Mouse (Mus musculus) c-Kit-negative CD71-positive TER-119-positive erythroid progenitor cells, embryonic 14.5 days (primary cell): ENCODE measurements around the gene Nim1k.
A peak's percentile ranks its signal among the peaks of the same experiment; 100 is the strongest.

Experiments used
- DNase-seq: peaks from one replicate; pipeline ENCODE4 v3.0.0-alpha.2; 2013; ENCODE audit warnings: low read depth, low spot score

Nim1k gene

GRCm38 (mm10) chr13:119755681-119756471 lies at the start of gene Nim1k:
TSS of gene Nim1k (minus strand) at chr13:119755882.
- no peak for DNase-seq

DNA sequence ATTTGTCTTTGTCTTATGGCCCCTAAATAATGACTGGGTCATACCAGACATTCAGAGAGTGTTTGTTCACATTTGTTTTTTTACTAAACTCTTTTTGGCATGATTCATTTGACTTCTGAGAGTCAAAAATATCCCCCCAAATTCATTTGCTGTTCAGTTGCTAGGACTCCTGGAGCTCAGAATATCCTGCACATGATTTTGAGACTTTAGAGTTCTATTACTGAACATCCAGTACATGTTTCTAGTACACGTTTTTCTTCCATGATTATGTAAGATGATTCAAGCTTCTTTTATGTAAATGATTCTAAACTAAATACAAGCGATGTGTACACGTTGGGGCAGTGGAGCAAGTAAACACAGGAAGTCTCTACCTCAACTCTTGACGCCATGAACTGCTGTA lies 42.0 kb upstream of the Nim1k start:
- no peak for DNase-seq

DNA sequence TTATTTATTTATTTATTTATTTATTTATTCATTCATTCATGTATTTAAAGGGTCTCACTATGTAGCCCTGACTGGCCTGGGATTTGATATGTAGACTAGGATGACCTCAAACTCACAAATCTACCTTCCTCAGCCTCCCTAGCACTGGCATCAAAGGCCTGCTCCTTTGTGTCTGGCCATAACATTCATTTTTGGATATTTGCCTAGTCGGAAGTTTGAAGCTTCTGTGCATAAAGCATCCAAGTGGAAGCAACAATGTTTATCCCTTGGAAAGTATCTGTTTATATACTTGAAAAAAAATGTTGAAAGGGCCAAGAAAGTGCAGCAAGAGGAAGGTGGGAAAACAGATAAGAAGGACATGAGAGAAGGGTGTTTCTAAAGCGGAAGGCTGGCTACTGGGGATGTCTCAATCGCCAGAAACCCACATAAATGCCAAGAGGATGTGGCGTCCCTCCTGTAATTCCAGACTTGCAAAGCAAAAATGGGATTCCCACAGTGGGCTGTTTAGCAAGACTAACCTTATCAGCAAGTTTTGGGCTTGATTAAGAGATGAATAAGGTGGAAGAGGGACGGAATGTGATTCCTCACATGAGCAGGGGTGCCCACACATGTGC lies 37.2 kb upstream of the Nim1k start:
- no peak for DNase-seq

DNA sequence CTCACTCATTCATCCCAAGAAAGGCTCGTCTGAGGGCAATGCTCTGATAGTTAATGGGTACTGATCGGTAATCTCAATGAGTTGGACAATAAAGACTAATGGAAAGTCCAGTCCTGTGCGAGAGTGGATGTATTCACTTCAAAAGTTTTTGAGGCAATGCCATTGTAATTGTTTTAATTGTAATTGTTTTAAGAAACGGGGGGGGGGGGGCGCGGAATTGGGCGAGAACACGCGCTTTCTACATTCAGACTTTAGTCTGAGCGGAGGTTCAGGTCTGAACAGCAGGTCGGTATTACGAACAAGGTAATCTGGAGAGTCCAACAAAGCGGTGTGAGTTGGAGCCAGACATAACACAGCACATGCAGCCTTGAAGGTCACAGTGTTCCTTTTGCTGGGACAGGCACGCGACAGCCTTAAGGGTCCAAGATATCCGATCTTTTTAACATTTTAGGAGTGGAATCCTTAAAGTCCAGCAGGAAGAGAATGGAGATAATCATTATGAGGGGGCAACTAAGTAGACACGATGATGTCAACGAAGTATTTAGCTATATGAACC lies 36.0 kb upstream of the Nim1k start:
- DNase-seq = no peak

DNA sequence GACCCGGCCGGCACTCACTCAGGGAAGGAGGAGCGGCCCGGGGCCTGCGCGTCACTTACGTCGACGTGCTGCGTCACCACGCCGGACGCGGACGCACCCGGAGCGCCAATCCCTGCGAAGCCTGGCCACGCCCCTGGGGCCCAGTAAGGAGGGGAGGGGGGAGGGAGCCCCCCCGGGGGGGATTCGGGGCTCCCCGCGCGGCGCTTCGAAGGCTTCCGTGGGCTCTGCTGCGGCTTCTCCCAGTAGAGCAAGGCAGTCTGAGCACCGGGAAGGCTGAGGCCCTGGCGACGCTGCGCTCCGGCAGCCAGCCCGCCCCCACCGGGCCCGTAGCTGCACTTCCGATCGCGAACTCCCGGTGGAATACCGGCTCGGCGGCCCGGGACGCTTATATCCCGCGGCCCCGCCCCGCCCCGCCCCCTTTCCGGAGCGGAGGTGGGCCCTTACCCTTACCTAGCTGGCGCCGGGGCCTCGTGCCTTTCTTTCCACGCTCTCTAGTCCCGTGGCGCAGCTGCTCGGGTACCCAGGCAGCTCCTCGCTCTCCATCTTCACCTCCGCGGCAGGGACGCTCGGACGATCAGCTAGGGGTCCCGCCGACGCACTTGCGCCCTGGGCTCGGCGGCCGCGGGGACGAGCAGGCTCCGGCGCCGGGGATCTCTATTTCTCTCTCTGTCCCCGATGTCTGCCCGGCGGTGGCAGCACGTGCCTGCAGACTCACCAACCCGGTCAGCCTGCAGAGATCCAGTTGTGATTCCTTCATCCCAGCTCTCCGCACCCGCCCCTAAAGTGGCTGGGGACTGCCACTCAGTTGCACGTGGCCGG lies 35.3 kb upstream of the Nim1k start, which contains the start of gene Zfp131:
Zfp131 (minus strand) TSS at position 129 of the 819 bp plus-strand sequence.
- DNase-seq = peak; percentile 81

DNA sequence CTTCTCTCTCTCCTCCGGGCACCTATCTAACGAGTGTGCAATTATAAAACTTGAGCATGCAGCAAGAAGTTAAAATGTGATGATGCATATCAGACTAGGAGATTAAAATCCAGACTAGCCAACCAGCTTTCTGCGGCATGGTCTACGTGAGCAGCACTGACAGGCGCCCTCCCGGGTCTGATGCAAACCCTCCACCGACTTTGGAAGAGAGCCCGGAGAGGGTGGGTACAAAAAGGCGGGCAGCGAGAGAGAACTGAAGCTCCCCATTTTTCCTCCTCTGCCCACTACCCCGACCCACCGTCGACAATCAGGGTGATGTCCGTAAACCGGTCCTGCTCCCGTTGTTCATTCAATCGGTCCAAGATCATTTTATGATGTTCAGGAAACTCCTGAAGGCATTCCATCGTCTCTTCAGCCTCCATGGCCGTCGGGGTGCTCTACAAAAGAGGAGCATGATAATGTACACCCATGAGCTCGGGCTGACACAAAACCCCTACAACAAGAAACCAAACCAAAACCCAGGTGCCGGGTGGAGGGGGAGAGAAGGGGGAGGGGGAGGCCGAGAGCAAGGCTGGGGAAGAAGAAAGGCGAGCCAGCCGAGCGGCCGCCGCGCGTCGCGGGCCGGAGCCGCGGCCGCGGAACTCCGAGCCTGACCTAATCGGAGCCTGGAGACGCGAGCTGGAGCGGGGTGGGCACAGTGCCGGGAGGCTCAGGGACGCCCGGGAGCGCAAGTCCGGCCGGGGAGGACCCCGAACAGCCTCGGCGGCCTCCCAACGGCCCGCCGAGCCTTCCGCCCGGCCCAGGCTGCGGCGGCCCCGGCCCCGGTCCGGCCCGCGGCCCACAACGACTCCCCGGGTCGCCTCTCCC lies 34.4 kb upstream of the Nim1k start:
- DNase-seq = peak; percentile 27

DNA sequence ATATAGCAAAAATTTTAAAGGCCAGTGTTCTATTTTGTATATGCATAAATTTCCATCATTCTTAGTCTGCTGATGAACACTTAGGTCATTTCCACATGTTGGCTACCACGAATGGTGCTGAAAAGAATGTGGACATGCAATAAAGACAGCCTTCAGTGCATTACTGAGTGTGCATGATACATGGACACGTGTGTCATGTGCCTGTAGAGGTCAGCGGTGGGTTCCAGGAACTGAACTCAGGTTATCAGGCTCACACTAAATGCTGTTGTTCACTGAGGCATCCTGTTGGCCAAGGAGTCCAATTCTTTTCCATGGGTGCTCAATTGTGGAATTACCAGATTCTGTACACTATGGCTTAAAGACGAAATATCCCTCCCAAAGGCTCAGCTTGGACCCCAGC lies 27.9 kb upstream of the Nim1k start:
- no peak for DNase-seq

DNA sequence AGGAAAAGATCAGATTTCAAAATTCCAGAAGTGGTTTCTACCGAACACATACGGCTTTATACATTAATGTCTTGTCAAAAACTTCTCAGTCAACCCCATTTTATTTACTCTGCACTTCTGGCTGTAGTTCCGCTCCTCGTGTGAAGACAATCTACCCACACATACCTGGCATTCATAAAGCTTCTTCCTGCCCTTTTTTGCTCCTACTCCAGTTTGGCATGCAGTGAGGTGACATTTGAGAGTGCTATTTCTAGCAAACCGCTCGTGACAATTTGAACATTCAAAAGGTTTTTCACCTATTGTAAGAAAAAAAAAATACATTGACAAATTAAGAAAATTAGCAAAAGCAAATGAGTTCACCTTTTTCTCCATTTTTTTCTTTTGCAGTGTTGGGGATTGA lies 12.9 kb upstream of the Nim1k start:
- DNase-seq = no peak

DNA sequence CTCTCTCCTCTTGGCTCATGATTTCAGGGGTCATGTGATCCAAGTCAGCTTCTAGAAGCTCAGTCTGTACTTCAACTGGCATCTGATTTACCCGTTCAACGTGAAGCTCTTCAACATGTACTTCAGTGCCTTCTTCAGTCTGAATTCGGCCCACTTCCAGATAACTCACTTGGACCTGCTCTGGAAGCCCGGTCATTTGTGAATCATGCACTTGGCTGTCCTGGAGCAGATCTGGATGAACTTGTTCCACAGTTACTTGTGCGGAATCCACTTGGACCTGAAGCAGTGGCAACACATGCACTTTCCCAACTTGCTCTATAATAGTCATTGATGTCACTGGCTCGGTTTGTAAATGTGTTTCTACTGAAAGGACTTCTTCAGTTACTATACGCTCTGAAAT lies 10.8 kb upstream of the Nim1k start:
- DNase-seq = no peak

DNA sequence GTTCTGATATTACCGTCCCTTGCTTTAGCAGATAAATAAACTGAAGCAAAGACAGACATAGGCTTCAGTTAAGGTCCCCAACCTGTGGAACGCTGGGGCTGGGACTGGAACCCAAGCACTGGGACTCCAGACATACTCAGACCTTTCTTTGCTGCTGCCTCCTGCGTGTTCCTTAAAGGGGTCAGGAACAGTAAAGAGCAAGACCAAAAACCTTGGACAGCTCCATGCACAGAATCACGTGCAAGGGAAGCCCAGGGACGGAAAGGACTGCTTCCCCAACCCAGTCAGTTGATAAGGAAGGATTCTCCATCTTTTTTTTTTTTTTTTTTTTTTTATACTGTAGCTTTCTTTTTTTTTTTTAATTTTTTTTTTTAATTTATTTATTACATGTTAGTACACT lies 1.1 kb upstream of the Nim1k start:
- no peak for DNase-seq

DNA sequence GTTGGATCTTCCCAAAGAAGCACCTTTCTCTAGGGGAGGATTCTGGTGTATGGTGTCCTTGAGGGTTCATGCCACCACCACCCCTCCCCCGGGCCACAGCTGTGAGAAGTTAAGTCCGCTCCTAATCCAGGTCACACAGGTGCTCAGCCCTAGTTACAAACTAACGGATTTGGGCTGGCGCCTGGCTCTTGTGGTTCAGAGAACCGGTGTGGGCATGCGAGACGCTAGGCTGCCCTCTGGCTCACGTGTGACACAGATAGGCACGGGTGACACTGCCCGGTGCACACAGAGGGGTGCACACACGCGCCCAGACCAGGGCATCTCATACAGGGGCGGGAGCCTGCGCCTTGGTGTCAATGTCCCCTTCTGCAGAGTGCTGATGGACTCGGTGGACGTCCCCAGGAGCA lies 538 bp downstream of the Nim1k start:
- no peak for DNase-seq

DNA sequence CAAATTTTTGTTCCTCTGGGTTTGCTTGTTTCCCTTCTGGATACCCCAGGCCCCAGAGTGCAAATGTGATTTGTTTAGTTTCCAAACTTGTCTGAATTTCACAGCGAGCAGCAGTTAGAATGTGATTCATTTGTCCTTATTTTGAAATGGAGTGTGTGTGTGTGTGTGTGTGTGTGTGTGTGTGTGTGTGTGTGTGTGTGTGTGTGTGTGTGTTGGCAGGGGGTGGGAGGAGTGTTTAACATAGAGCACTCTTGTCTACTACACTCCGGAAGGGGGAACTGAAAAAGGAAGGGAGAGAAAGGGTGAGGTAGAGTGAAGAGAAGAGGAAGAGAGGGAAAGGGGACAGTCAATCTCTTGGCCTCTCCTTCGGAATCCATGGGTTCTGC lies 1.1 kb downstream of the Nim1k start:
- DNase-seq = no peak

DNA sequence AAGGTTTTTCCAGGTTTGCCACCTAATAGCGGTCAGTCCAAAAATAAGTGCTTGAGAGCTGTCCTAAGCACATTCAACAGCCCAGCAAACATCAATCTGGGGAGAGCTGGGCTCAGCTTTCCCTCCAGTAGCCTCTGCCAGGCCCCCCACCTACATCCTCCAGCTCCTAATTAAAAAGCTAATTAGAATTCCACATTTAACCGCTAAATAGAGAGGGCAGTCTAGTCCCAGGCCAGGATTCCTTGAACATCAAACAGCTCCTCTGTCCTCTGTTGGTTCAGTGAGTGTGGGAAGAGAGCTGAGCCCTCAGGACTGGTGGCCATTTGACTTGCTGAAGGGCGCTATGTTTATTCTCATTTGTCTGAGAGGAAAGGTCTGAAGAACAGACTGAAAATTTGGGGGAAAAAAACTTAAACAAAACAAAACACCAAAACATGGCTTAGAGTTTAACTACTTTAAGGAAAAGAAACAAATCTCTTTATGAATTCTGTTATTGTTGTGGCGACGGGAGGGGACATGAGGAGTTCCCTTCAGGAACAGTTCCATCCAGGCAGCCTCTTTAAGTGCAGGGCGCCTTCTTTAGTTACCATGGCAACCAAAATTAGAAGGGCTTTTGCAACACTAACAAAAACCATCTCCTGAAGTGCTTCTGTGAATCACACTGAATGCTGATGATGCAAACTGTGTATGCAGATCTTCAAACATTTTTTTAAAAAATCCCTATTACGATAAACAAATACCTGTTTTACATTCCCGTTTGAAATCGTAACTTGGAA lies 1.6 kb downstream of the Nim1k start:
- DNase-seq = no peak

- no peak for DNase-seq
Measured at GRCm38 (mm10) chr13:119746930-119747329, 8.8 kb downstream of the Nim1k start.

DNA sequence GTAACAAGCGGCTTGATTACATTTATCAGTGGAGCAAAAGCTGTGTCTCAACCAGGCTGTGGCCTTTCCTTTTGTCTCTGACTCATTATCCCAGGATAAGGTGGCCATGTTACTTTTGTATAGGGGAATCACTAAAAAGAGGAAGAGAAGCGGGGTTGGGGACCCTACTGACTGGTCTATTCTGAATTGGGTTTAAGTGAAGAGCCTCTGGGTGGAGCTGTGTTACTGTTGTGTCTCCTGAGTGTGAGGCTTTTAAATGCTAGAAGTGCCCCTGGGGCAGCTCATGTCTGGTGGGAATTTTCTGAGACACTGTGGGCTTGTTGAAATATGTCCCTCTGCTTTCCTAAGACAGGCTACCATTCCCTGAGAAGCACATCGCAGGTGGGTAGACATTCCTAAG lies 12.2 kb downstream of the Nim1k start:
- no peak for DNase-seq

DNA sequence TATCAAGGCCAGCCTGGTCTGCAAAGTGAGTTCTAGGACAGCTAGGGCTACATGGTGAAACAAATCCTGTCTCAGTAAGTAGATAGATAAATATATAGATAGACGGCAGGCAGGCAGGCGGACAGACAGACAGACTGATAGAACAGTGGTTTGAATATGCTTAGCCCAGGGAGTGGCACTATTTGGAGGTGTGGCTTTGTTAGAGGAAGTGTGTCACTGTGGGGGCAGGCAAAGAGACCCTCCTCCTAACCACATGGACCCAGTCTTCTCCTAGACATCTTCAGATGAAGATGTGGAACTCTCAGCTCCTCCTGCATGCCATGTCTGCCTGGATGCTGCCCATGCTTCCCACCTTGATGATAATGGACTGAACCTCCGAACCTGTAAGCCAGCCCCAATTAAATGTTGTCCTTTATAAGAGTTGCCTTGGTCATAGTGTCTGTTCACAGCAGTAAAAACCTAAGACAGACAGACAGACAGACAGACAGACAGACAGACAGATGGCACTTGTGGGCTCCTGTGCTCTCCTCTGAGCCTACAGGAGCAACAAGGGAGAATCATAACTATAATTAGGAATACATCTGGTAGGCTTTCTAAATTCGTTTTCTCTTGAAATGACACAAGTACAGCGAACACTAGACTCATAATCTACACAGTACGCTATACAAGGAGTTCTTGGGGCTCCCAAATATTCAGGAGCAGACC lies 12.8 kb downstream of the Nim1k start:
- DNase-seq = no peak

DNA sequence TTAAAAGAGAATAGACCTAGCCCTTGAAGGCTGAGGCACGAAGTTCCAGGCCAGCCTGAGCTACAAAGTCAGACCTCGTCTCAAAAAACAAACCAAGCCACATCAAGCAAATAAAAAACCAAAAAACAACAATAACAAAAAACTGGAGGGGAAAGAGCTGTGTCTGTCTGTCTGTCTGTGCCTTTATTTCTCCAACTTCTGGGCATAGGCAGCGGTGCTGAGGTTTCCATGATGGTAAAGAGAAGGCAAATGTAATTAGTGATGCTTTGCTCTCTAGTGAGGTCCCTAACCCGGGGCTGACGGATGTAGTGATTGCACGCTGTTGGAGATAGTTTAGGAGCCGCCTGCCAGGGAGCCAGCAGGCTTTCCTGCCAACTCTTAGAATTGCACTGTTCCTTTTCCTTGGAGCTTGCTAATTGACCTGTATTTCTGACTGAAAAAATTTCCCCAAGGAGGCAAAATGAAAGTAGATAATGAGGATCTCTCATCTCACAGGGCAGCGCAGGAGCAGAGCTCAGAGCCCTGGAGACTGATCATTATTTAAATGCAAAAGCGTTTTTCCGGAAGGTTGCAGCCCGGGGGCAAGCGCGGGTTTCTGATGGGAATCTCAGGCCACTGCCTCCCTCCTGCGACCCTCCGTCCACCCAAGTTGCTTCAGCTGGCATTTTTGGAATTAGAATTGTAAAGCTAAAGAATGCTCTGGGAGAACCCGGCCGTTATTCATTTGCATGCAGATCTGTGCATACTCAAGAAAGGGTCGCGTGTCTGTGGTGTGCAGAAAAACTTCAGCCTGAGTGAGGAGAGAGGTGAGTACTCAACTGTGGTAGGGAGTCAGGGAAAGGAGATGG lies 14.1 kb downstream of the Nim1k start:
- DNase-seq = no peak

GRCm38 (mm10) chr13:119731448-119731847 lies 24.2 kb downstream of the Nim1k start:
- DNase-seq = no peak

- no peak for DNase-seq
Measured at GRCm38 (mm10) chr13:119729406-119729805, 26.3 kb downstream of the Nim1k start.
